Mouse (Mus musculus): ENCODE data around the gene Pknox1.
"Not testable (repeated sequence)": the region's sequence is repeated elsewhere in the genome, so short reads cannot be mapped to it uniquely, and the experiment has no call there.

Pknox1 gene

GRCm38 (mm10) chr17:31595077-31595476 is 30.5 kb downstream of the Pknox1 start:
- DNase-seq (ENCODE audit: low read depth, low spot score), result no peak

- no peak for DNase-seq (ENCODE audit: low read depth, low spot score)
Observed at GRCm38 (mm10) chr17:31597957-31598356, 33.4 kb downstream of the Pknox1 start.

GRCm38 (mm10) chr17:31598593-31598992 is 34.1 kb downstream of the Pknox1 start:
- DNase-seq (ENCODE audit: low read depth, low spot score), result no peak

GRCm38 (mm10) chr17:31606424-31606823 is 41.9 kb downstream of the Pknox1 start:
- DNase-seq (ENCODE audit: low read depth, low spot score), result no peak

GRCm38 (mm10) chr17:31607256-31607951 is 42.9 kb downstream of the Pknox1 start:
- no peak for DNase-seq (ENCODE audit: low read depth, low spot score)

- not testable (repeated sequence) for DNase-seq (ENCODE audit: low read depth, low spot score)
Observed at GRCm38 (mm10) chr17:31609173-31609572, 44.6 kb downstream of the Pknox1 start.

GRCm38 (mm10) chr17:31609895-31610294 is 45.4 kb downstream of the Pknox1 start:
- DNase-seq (ENCODE audit: low read depth, low spot score), result no peak

- no peak for DNase-seq (ENCODE audit: low read depth, low spot score)
Observed at GRCm38 (mm10) chr17:31613086-31613755, 48.7 kb downstream of the Pknox1 start.

GRCm38 (mm10) chr17:31623101-31623500 is 58.6 kb downstream of the Pknox1 start:
- no peak for DNase-seq (ENCODE audit: low read depth, low spot score)

- no peak for DNase-seq (ENCODE audit: low read depth, low spot score)
Observed at GRCm38 (mm10) chr17:31627961-31628360, 63.4 kb downstream of the Pknox1 start.

GRCm38 (mm10) chr17:31631081-31631800 is 66.7 kb downstream of the Pknox1 start:
- DNase-seq (ENCODE audit: low read depth, low spot score), result no peak

- DNase-seq (ENCODE audit: low read depth, low spot score), result no peak
Observed at GRCm38 (mm10) chr17:31633007-31633406, 68.5 kb downstream of the Pknox1 start.

GRCm38 (mm10) chr17:31634896-31635295 is 70.4 kb downstream of the Pknox1 start:
- no peak for DNase-seq (ENCODE audit: low read depth, low spot score)

- DNase-seq (ENCODE audit: low read depth, low spot score), result no peak
Observed at GRCm38 (mm10) chr17:31635781-31636180, 71.2 kb downstream of the Pknox1 start.

- no peak for DNase-seq (ENCODE audit: low read depth, low spot score)
Observed at GRCm38 (mm10) chr17:31636277-31636941, 71.9 kb downstream of the Pknox1 start.

GRCm38 (mm10) chr17:31636942-31637811 is 72.6 kb downstream of the Pknox1 start, which contains the start of gene Cbs:
Cbs (minus strand) TSS chr17:31637238.
- DNase-seq (ENCODE audit: low read depth, low spot score), result no peak

- DNase-seq (ENCODE audit: low read depth, low spot score), result no peak
Observed at GRCm38 (mm10) chr17:31637866-31638570, 73.5 kb downstream of the Pknox1 start.

GRCm38 (mm10) chr17:31639651-31640050 is 75.1 kb downstream of the Pknox1 start:
- DNase-seq (ENCODE audit: low read depth, low spot score), result no peak

- no peak for DNase-seq (ENCODE audit: low read depth, low spot score)
Observed at GRCm38 (mm10) chr17:31642331-31642730, 77.8 kb downstream of the Pknox1 start.

- DNase-seq (ENCODE audit: low read depth, low spot score), result no peak
Observed at GRCm38 (mm10) chr17:31642913-31643312, 78.4 kb downstream of the Pknox1 start.

Measured in retina, adult 2 months (tissue).